Mouse (Mus musculus): ENCODE results near the gene AC109138.7. TPM values are rescaled to one million over a fixed set of nuclear protein-coding genes. Genes with fewer than 3 reads are reported as not detected.

AC109138.7 gene
- total and polyA plus RNA-seq, 2 experiments from 2014 or later, result not detected

GRCm38 (mm10) chr19:4220957-4221743 is 7.0 kb downstream of the AC109138.7 start:
- ATAC-seq, result no peak
- Histone ChIP-seq H3K27ac (no peak overlapping the region), H3K9me3 (ENCODE audit: low read length) (no peaks in the 10 kb centered on the region), H3K4me2 (ENCODE audit: low read depth, low read length) (no peak overlapping the region), H3K27me3 (ENCODE audit: insufficient read depth, low read length) (no peaks in the 10 kb centered on the region), H3K9ac (replicated peaks; ENCODE audit: low read length) (no peak overlapping the region), H3K4me1 (ENCODE audit: insufficient read depth, low read length) (peaks cover 15% of the 10 kb centered on the region; the same call in 1 of the 2 replicates), H3K4me3 (ENCODE audit: low read length) (no peak overlapping the region), H3K36me3 (ENCODE audit: insufficient read depth, low read length) (no peaks in the 10 kb centered on the region)
- no peak for TF ChIP-seq CTCF (IDR thresholded peaks at IDR 0.05; ENCODE audit: low read depth)
- peak; percentile 33 for DNase-seq (ENCODE audit: low spot score)
- WGBS, result 33% methylated on average over 14 of the region's 14 CpGs

GRCm38 (mm10) chr19:4222165-4222564 is 8.0 kb downstream of the AC109138.7 start:
- 50% methylated on average over 11 of the region's 11 CpGs for WGBS
- DNase-seq (ENCODE audit: low spot score), result peak; percentile 38
- H3K9me3 ChIP-seq (ENCODE audit: low read length), result no peaks in the 10 kb centered on the region

GRCm38 (mm10) chr19:4226779-4227178 is 12.6 kb downstream of the AC109138.7 start:
- no peak overlapping the region for H3K4me2 ChIP-seq (ENCODE audit: low read depth, low read length)
- no peaks in the 10 kb centered on the region for H3K9me3 ChIP-seq (ENCODE audit: low read length)
- TF ChIP-seq CTCF (IDR thresholded peaks at IDR 0.05; ENCODE audit: low read depth), result no peak
- H3K9ac ChIP-seq (replicated peaks; ENCODE audit: low read length), result no peak overlapping the region
- H3K4me1 ChIP-seq (ENCODE audit: insufficient read depth, low read length), result no peaks in the 10 kb centered on the region
- no peaks in the 10 kb centered on the region for H3K36me3 ChIP-seq (ENCODE audit: insufficient read depth, low read length)
- ATAC-seq (no peak), DNase-seq (ENCODE audit: low spot score) (no peak)
- no peaks in the 10 kb centered on the region for H3K27me3 ChIP-seq (ENCODE audit: insufficient read depth, low read length)
- no peak overlapping the region for H3K27ac ChIP-seq
- no peak overlapping the region for H3K4me3 ChIP-seq (ENCODE audit: low read length)
- 89% methylated on average over 7 of the region's 7 CpGs for WGBS

More at GRCm38 (mm10) chr19:4222165-4222564, 8.0 kb downstream of the AC109138.7 start:
- no peaks in the 10 kb centered on the region for H3K36me3 ChIP-seq (ENCODE audit: insufficient read depth, low read length)
- no peak overlapping the region for H3K9ac ChIP-seq (replicated peaks; ENCODE audit: low read length)
- ATAC-seq, result peak; percentile 69; the same call in 1 of the 2 replicates
- no peak for TF ChIP-seq CTCF (IDR thresholded peaks at IDR 0.05; ENCODE audit: low read depth)
- H3K4me3 ChIP-seq (ENCODE audit: low read length), result no peak overlapping the region
- no peak overlapping the region for H3K4me2 ChIP-seq (ENCODE audit: low read depth, low read length)
- peaks cover 15% of the 10 kb centered on the region; the same call in 1 of the 2 replicates for H3K4me1 ChIP-seq (ENCODE audit: insufficient read depth, low read length)
- H3K27me3 ChIP-seq (ENCODE audit: insufficient read depth, low read length), result no peaks in the 10 kb centered on the region
- H3K27ac ChIP-seq, result no peak overlapping the region

- Histone ChIP-seq H3K4me3 (ENCODE audit: low read length) (no peak overlapping the region), H3K27ac (no peak overlapping the region), H3K27me3 (ENCODE audit: insufficient read depth, low read length) (no peaks in the 10 kb centered on the region), H3K9me3 (ENCODE audit: low read length) (no peaks in the 10 kb centered on the region), H3K36me3 (ENCODE audit: insufficient read depth, low read length) (no peaks in the 10 kb centered on the region), H3K4me2 (ENCODE audit: low read depth, low read length) (no peak overlapping the region), H3K9ac (replicated peaks; ENCODE audit: low read length) (no peak overlapping the region), H3K4me1 (ENCODE audit: insufficient read depth, low read length) (peaks cover 4% of the 10 kb centered on the region; the same call in 1 of the 2 replicates)
- 68% methylated on average over 5 of the region's 5 CpGs for WGBS
- no peak for TF ChIP-seq CTCF (IDR thresholded peaks at IDR 0.05; ENCODE audit: low read depth)
- ATAC-seq (no peak), DNase-seq (ENCODE audit: low spot score) (no peak)
Observed at GRCm38 (mm10) chr19:4227446-4227845, 13.3 kb downstream of the AC109138.7 start.

GRCm38 (mm10) chr19:4227894-4228678 is 13.9 kb downstream of the AC109138.7 start:
- Histone ChIP-seq H3K4me3 (ENCODE audit: low read length) (no peak overlapping the region), H3K4me2 (ENCODE audit: low read depth, low read length) (no peak overlapping the region), H3K27ac (no peak overlapping the region), H3K9me3 (ENCODE audit: low read length) (no peaks in the 10 kb centered on the region), H3K9ac (replicated peaks; ENCODE audit: low read length) (no peak overlapping the region), H3K27me3 (ENCODE audit: insufficient read depth, low read length) (no peaks in the 10 kb centered on the region), H3K36me3 (ENCODE audit: insufficient read depth, low read length) (no peaks in the 10 kb centered on the region), H3K4me1 (ENCODE audit: insufficient read depth, low read length) (peaks cover 6% of the 10 kb centered on the region; the same call in 1 of the 2 replicates)
- DNase-seq (ENCODE audit: low spot score), result peak; percentile 89
- TF ChIP-seq CTCF (IDR thresholded peaks at IDR 0.05; ENCODE audit: low read depth), result peak; percentile 95
- ATAC-seq, result peak; percentile 22; the same call in 1 of the 2 replicates
- 25% methylated on average over 8 of the region's 8 CpGs for WGBS

GRCm38 (mm10) chr19:4228891-4229290 is 14.7 kb downstream of the AC109138.7 start:
- Histone ChIP-seq H3K4me1 (ENCODE audit: insufficient read depth, low read length) (peaks cover 6% of the 10 kb centered on the region; the same call in 1 of the 2 replicates), H3K9me3 (ENCODE audit: low read length) (no peaks in the 10 kb centered on the region), H3K27me3 (ENCODE audit: insufficient read depth, low read length) (no peaks in the 10 kb centered on the region), H3K9ac (replicated peaks; ENCODE audit: low read length) (no peak overlapping the region), H3K4me3 (ENCODE audit: low read length) (no peak overlapping the region), H3K36me3 (ENCODE audit: insufficient read depth, low read length) (no peaks in the 10 kb centered on the region), H3K27ac (no peak overlapping the region), H3K4me2 (ENCODE audit: low read depth, low read length) (no peak overlapping the region)
- no peak for TF ChIP-seq CTCF (IDR thresholded peaks at IDR 0.05; ENCODE audit: low read depth)
- ATAC-seq (no peak), DNase-seq (ENCODE audit: low spot score) (no peak)
- 83% methylated on average over 4 of the region's 4 CpGs for WGBS
